Mouse (Mus musculus): ENCODE measurements around the gene Shb. TPM values are rescaled to one million over a fixed set of nuclear protein-coding genes. Genes with fewer than 3 reads are reported as not detected.

The Shb gene
- total and polyA plus RNA-seq, 3 experiments = 7.7 to 15.5 (median 8.6) TPM

- H3K27me3 ChIP-seq (replicated peaks) = no peaks in the 10 kb centered on the region
- no peaks in the 10 kb centered on the region for H3K9me3 ChIP-seq (replicated peaks; ENCODE audit: low read length)
- peaks cover 8 to 74% of the 10 kb centered on the region in 2 experiments for H3K36me3 ChIP-seq (replicated peaks in 1 of 2; ENCODE audit: control insufficient read depth in 1 of 2, insufficient read depth in 1 of 2, low read length in 1 of 2)
- H3K4me3 ChIP-seq (replicated peaks in 1 of 3; ENCODE audit: low read depth in 2 of 3, low read length in 2 of 3, poor library complexity in 1 of 3) = no peak overlapping the region
- no peak overlapping the region for H3K4me2 ChIP-seq (ENCODE audit: insufficient read depth, low read depth, poor library complexity, severe bottlenecking)
- H3K27ac ChIP-seq (ENCODE audit: insufficient read depth, low read depth) = no peak overlapping the region
- dilution Hi-C loops (cut with MboI; ENCODE audit: extremely low pct_ligation_motif_present, extremely low pct_unique_long_range_greater_than_20kb, low sequenced_read_pairs) = no loop called here
- TF ChIP-seq TBP (conservative IDR thresholded peaks at IDR 0.05; ENCODE audit: low read depth, low read length) (no peak), MXI1 (IDR thresholded peaks at IDR 0.05; ENCODE audit: low read depth, low read length) (no peak), USF2 (conservative IDR thresholded peaks at IDR 0.05; ENCODE audit: low read depth, low read length) (no peak), BHLHE40 (IDR thresholded peaks at IDR 0.05; ENCODE audit: low read depth, low read length) (no peak), NELFE (IDR thresholded peaks at IDR 0.05; ENCODE audit: low read depth, low read length) (no peak), TCF12 (IDR thresholded peaks at IDR 0.05; ENCODE audit: low read depth, low read length) (no peak), IRF4 (IDR thresholded peaks at IDR 0.05; ENCODE audit: low read depth, low read length) (no peak), MYC (IDR thresholded peaks at IDR 0.05; ENCODE audit: low read depth, low read length) (no peak), CTCF (conservative IDR thresholded peaks at IDR 0.05 in 1 of 2, IDR thresholded peaks at IDR 0.05 in 1 of 2; ENCODE audit: low read depth in 2 of 2, low read length in 2 of 2) (no peak), RCOR1 (conservative IDR thresholded peaks at IDR 0.05; ENCODE audit: low read depth, low read length) (no peak), EP300 (IDR thresholded peaks at IDR 0.05; ENCODE audit: low read length) (no peak), MAZ (IDR thresholded peaks at IDR 0.05; ENCODE audit: low read depth, low read length) (no peak), UBTF (IDR thresholded peaks at IDR 0.05; ENCODE audit: low read depth, low read length) (no peak)
- no peak overlapping the region for H3K9ac ChIP-seq (ENCODE audit: insufficient read depth, low read depth)
- in situ Hi-C loops (cut with MboI; ENCODE audit: low pct_ligation_motif_present, low pct_unique_long_range_greater_than_20kb, low sequenced_read_pairs) = no loop called here
- no peak for DNase-seq (ENCODE audit: extremely low read depth)
- H3K79me2 ChIP-seq (replicated peaks; ENCODE audit: control insufficient read depth, extremely low read depth, insufficient read depth, poor library complexity, severe bottlenecking) = no peaks in the 10 kb centered on the region
- H3K4me1 ChIP-seq (ENCODE audit: control insufficient read depth in 1 of 2, insufficient read depth in 2 of 2) = peaks cover 17 to 58% of the 10 kb centered on the region in 2 experiments
Observed at GRCm38 (mm10) chr4:45461661-45462060, 70.6 kb downstream of the Shb start.

GRCm38 (mm10) chr4:45459375-45459774 is 72.9 kb downstream of the Shb start:
- Histone ChIP-seq H3K4me3 (replicated peaks in 1 of 3; ENCODE audit: low read depth in 2 of 3, low read length in 2 of 3, poor library complexity in 1 of 3) (no peak overlapping the region), H3K79me2 (replicated peaks; ENCODE audit: control insufficient read depth, extremely low read depth, insufficient read depth, poor library complexity, severe bottlenecking) (no peaks in the 10 kb centered on the region), H3K9ac (ENCODE audit: insufficient read depth, low read depth) (no peak overlapping the region), H3K27ac (ENCODE audit: insufficient read depth, low read depth) (no peak overlapping the region), H3K36me3 (replicated peaks in 1 of 2; ENCODE audit: control insufficient read depth in 1 of 2, insufficient read depth in 1 of 2, low read length in 1 of 2) (peaks cover 8 to 76% of the 10 kb centered on the region in 2 experiments), H3K9me3 (replicated peaks; ENCODE audit: low read length) (no peaks in the 10 kb centered on the region), H3K27me3 (replicated peaks) (no peaks in the 10 kb centered on the region), H3K4me2 (ENCODE audit: insufficient read depth, low read depth, poor library complexity, severe bottlenecking) (no peak overlapping the region), H3K4me1 (ENCODE audit: control insufficient read depth in 1 of 2, insufficient read depth in 2 of 2) (peaks cover 17 to 63% of the 10 kb centered on the region in 2 experiments)
- TF ChIP-seq MEF2A (IDR thresholded peaks at IDR 0.05; ENCODE audit: borderline replicate concordance, low read depth, low read length) (no peak), POLR2AphosphoS2 (IDR thresholded peaks at IDR 0.05; ENCODE audit: low read depth, low read length) (no peak), KAT2A (IDR thresholded peaks at IDR 0.05; ENCODE audit: insufficient replicate concordance, low read length) (no peak), NRF1 (IDR thresholded peaks at IDR 0.05; ENCODE audit: low read depth, low read length) (no peak), MXI1 (IDR thresholded peaks at IDR 0.05; ENCODE audit: low read depth, low read length) (no peak)
- dilution Hi-C loops (cut with MboI; ENCODE audit: extremely low pct_ligation_motif_present, extremely low pct_unique_long_range_greater_than_20kb, low sequenced_read_pairs) (no loop called here), in situ Hi-C loops (cut with MboI; ENCODE audit: low pct_ligation_motif_present, low pct_unique_long_range_greater_than_20kb, low sequenced_read_pairs) (no loop called here)
- no peak for DNase-seq (ENCODE audit: extremely low read depth)

All from CH12.LX (cell line).